8 mouse cellular contexts compared by ENCODE assay signal in the genomic region with DNA sequence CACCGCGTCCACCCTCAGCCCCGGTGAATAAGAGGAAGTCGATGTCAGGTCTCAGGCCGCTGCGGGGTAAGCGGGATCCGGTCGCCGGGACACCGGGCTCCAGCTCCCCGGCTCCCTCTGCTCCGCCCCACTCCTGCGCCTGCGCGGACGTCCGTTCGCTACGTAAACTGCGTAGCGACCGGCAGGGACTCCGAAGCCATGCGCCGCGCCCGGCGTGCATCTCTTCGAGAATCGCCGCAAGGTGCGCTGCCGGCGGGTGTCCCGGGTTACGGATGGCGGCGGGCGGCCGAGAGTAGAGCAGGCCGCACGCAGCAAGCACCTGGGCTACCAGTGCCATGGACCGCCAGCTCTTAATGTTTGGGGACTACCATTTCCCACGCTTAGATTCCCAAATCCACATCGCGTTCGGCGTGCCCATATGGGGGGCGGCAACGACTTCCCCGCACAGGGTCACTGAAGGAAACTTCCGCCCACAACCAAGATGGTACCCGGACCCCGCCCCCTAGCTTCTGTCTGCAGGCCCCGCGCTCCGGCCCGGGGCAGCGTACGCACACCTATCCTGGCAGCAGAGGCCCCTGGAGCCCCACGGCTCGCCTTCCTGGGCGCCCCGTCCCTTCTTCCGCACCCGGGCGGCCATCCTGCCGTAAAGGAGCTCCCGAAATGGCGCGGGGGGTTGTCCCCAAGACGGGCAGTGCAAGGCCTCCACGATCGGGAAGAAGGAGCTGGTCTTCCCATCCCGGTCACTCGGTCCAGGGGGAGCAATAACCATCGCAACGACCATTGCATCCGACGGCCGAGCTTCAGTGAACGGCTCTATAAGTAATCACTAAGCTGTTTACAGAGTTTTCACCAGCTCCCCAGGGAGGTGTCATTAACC. TPM values are rescaled to one million over a fixed set of nuclear protein-coding genes. Genes with fewer than 3 reads are reported as not detected.
DNase-seq lines count a peak whose midpoint lies in the region; ATAC-seq and TF ChIP-seq lines count a peak whose summit lies in the region.

A gene (plus strand): TSS at position 490 of the 877 bp plus-strand sequence.

- no peaks in the 10 kb centered on the region for H3K9me3 ChIP-seq in ES-E14 (ENCODE audit: control insufficient read depth, insufficient read depth, low read depth, low read length)
- H3K9me3 ChIP-seq in forebrain, embryonic 15.5 days = no peaks in the 10 kb centered on the region
- no peaks in the 10 kb centered on the region for H3K9me3 ChIP-seq in neural tube, embryonic 14.5 days (ENCODE audit: control insufficient read depth, low read length)

- H3K4me3 ChIP-seq in ES-E14 (ENCODE audit: insufficient read depth in 1 of 2, low read depth in 1 of 2, low read length in 2 of 2, poor library complexity in 1 of 2, severe bottlenecking in 1 of 2) = peak within 1 kb of the TSS; percentile 35 to 83
- peak within 1 kb of the TSS; percentile 77 for H3K4me3 ChIP-seq in forebrain, embryonic 15.5 days
- H3K4me3 ChIP-seq in neural tube, embryonic 14.5 days (ENCODE audit: low read depth, low read length) = peak within 1 kb of the TSS; percentile 85
- peak within 1 kb of the TSS; percentile 94 for H3K4me3 ChIP-seq in testis, adult 2 months (ENCODE audit: control insufficient read depth, low read depth, low read length)

- under 1% methylated on average over 83 of the region's 83 CpGs for whole genome bisulfite sequencing in forebrain, embryonic 15.5 days
- under 1% methylated on average over 82 of the region's 83 CpGs for WGBS in neural tube, embryonic 14.5 days

- in situ Hi-C loops in ES-E14 (cut with MboI; ENCODE audit: low sequenced_read_pairs in 2 of 2, unreplicated experiment in 2 of 2) = no loop called here

- TF ChIP-seq CTCF in testis, adult 2 months (IDR thresholded peaks at IDR 0.05; ENCODE audit: control insufficient read depth, insufficient read depth, insufficient replicate concordance, low read depth, low read length) = no peak

- H3K36me3 ChIP-seq in ES-E14 (ENCODE audit: control insufficient read depth, insufficient read depth, low read length, poor library complexity, severe bottlenecking) = no peaks in the 10 kb centered on the region
- 0 out of 2 replicates have a peak, but pooled peaks cover 4% of the 10 kb centered on the region for H3K36me3 ChIP-seq in forebrain, embryonic 15.5 days
- H3K36me3 ChIP-seq in neural tube, embryonic 14.5 days (ENCODE audit: control insufficient read depth, insufficient read depth, low read length) = no peaks in the 10 kb centered on the region
- no peaks in the 10 kb centered on the region for H3K36me3 ChIP-seq in testis, adult 2 months (ENCODE audit: control insufficient read depth, insufficient read depth, low read length)

- peak; percentile 80 for DNase-seq in ES-E14 (ENCODE audit: low read depth, low spot score)
- peak; percentile 90 for DNase-seq in cerebellum, adult 11-12 months
- DNase-seq in heart, postnatal 14 days = peak; percentile 97 to 99
- DNase-seq in layer of hippocampus, adult 11-12 months (ENCODE audit: low spot score) = peak; percentile 93
- peak; percentile 91 to 94 for DNase-seq in lung, adult 18-20 months

- peak; percentile 70 for TF ChIP-seq POLR2A in testis, adult 2 months (IDR thresholded peaks at IDR 0.05; ENCODE audit: control insufficient read depth, low read depth, low read length)

- H3K4me2 ChIP-seq in forebrain, embryonic 15.5 days (replicated peaks) = peak within 1 kb of the TSS; percentile 93
- peak within 1 kb of the TSS; percentile 100 for H3K4me2 ChIP-seq in neural tube, embryonic 14.5 days (ENCODE audit: low read depth, low read length)

- peaks cover 0 to 7% of the 10 kb centered on the region in 2 experiments; a peak in 1 of 4 replicates for H3K4me1 ChIP-seq in ES-E14 (ENCODE audit: control insufficient read depth in 2 of 2, insufficient read depth in 2 of 2, low read length in 2 of 2, poor library complexity in 1 of 2)
- peaks cover 42% of the 10 kb centered on the region for H3K4me1 ChIP-seq in forebrain, embryonic 15.5 days
- peaks cover 22% of the 10 kb centered on the region for H3K4me1 ChIP-seq in neural tube, embryonic 14.5 days (ENCODE audit: control insufficient read depth, insufficient read depth, low read length)
- peaks cover 18% of the 10 kb centered on the region for H3K4me1 ChIP-seq in testis, adult 2 months (ENCODE audit: control insufficient read depth, insufficient read depth, low read length)

- H3K9ac ChIP-seq in ES-E14 (ENCODE audit: insufficient read depth, low read depth, low read length, poor library complexity, severe bottlenecking) = peak within 1 kb of the TSS; percentile 82
- peak within 1 kb of the TSS; percentile 90 for H3K9ac ChIP-seq in forebrain, embryonic 15.5 days (replicated peaks)
- H3K9ac ChIP-seq in neural tube, embryonic 14.5 days (replicated peaks; ENCODE audit: low read depth, low read length) = peak within 1 kb of the TSS; percentile 82

- peak; percentile 86 for ATAC-seq in forebrain, embryonic 15.5 days (replicated peaks)
- ATAC-seq in neural tube, embryonic 14.5 days (ENCODE audit: low read depth) = peak; percentile 82

- intact Hi-C loops in heart, postnatal 14 days (cut with DNase I) = loop anchor here (2.0 kb wide), 1 partner anchor 17 kb away; a partner anchor contains a TSS

- H3K27me3 ChIP-seq in forebrain, embryonic 15.5 days = no peaks in the 10 kb centered on the region
- no peaks in the 10 kb centered on the region for H3K27me3 ChIP-seq in neural tube, embryonic 14.5 days (ENCODE audit: control insufficient read depth, insufficient read depth, low read length)
- H3K27me3 ChIP-seq in testis, adult 2 months (ENCODE audit: control insufficient read depth, insufficient read depth, low read length) = no peaks in the 10 kb centered on the region

- peak within 1 kb of the TSS; percentile 58; the same call in 1 of the 2 replicates for H3K27ac ChIP-seq in ES-E14 (ENCODE audit: insufficient read depth, low read depth, low read length, poor library complexity, severe bottlenecking)
- peak within 1 kb of the TSS; percentile 91 for H3K27ac ChIP-seq in forebrain, embryonic 15.5 days (replicated peaks)
- H3K27ac ChIP-seq in neural tube, embryonic 14.5 days (ENCODE audit: low read depth, low read length) = peak within 1 kb of the TSS; percentile 94
- peak within 1 kb of the TSS; percentile 93 for H3K27ac ChIP-seq in testis, adult 2 months (ENCODE audit: control insufficient read depth, insufficient read depth, low read depth, low read length)

TF ChIP-seq in ES-E14, 5 proteins besides CTCF, POLR2A, EP300 and RAD21:
- TF ChIP-seq HCFC1 (IDR thresholded peaks at IDR 0.05; ENCODE audit: borderline replicate concordance, insufficient read depth, low read length) (peak; percentile 81), ZNF384 (IDR thresholded peaks at IDR 0.05; ENCODE audit: low read depth, low read length) (no peak), CHD2 (IDR thresholded peaks at IDR 0.05; ENCODE audit: low read depth, low read length) (no peak), MAFK (IDR thresholded peaks at IDR 0.05; ENCODE audit: insufficient read depth, low read depth, low read length) (no peak), ZC3H11A (IDR thresholded peaks at IDR 0.05; ENCODE audit: borderline replicate concordance, low read depth, low read length) (no peak)

RNA-seq across cellular contexts. Expression of the gene that starts here (rescaled TPM):
- 16.3 and 22.9 TPM in 2 replicates for total RNA-seq in ES-E14 (2012; rRNA removed)
- polyA plus RNA-seq in forebrain, embryonic 15.5 days (2015; fragmentation: Nextera tagmentation; extraction: Ambion mirVana) = 83.7 and 83.8 TPM in 2 replicates
- total RNA-seq in heart, postnatal 14 days (2021) = 10 to 100 TPM; 28.6 to 29.9 TPM
- polyA plus RNA-seq in neural tube, embryonic 14.5 days (2014; fragmentation: Nextera tagmentation; extraction: Ambion mirVana) = 87.4 and 87.8 TPM in 2 replicates
- polyA plus RNA-seq in testis, adult 2 months (2012; rRNA removed) = 78.8 and 91.6 TPM in 2 replicates

Comparison
In these comparisons a context has a peak if more than half of its experiments do, and no peak if none do; other contexts are left out.
1. Peak in every context shown above with its lines: DNase-seq, ATAC-seq, H3K4me3 ChIP-seq and H3K27ac ChIP-seq.